Mouse (Mus musculus) testis, adult 2 months (tissue): ENCODE data around the gene Chrnb1.

Source experiments
- CTCF ChIP-seq: fragments of 200-500 bp; IDR thresholded peaks from 2 replicates; pipeline ENCODE4 v1.5.1; 2012; ENCODE audit warnings: low read depth, mild to moderate bottlenecking, inconsistent platforms, low read length, moderate library complexity; ENCODE audit not compliant: control insufficient read depth, insufficient read depth, insufficient replicate concordance
- POLR2A ChIP-seq: fragments of 200-500 bp; IDR thresholded peaks from 2 replicates; pipeline ENCODE4 v1.6.1; 2012; ENCODE audit warnings: low read depth, mild to moderate bottlenecking, inconsistent platforms, low read length, moderate library complexity; ENCODE audit not compliant: control insufficient read depth

- no peak; the same call in 1 of the 2 replicates for TF ChIP-seq POLR2A
- no peak for TF ChIP-seq CTCF
These were observed 23.1 kb upstream of the Chrnb1 start for GRCm38 (mm10) chr11:69818871-69819270.
